Comparison of ENCODE assay signal across 8 mouse cellular contexts in the genomic region with DNA sequence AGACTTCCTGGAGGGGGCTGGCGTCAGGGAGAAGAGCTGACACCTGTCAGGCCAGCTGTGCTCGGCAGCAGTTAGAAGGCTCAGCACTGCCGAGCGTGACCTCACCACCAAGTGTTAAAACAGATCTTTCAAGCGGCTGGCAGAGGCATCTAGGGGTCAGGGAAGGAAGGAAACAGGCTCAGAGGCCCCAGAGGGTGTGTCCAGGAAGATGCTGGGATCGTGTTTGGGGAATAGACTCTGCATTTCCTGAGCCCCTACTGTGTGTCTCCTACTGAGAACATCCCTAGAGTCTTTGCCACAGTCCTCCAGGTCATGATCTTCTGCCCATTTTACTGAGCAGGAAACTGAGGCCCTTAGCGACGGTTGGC. TPM values are rescaled to one million over a fixed set of nuclear protein-coding genes. Genes with fewer than 3 reads are reported as not detected.
DNase-seq lines count a peak whose midpoint lies in the region; ATAC-seq and TF ChIP-seq lines count a peak whose summit lies in the region.

No protein-coding gene starts in this region.

- H3K4me1 ChIP-seq in neural tube, embryonic 11.5 days (ENCODE audit: control insufficient read depth, insufficient read depth, low read length), result peaks cover 23% of the 10 kb centered on the region
- peaks cover 40% of the 10 kb centered on the region for H3K4me1 ChIP-seq in neural tube, embryonic 15.5 days
- H3K4me1 ChIP-seq in heart, adult 2 months (ENCODE audit: control insufficient read depth, insufficient read depth, low read length), result peaks cover 4% of the 10 kb centered on the region

- no peak for TF ChIP-seq CTCF in heart, adult 2 months (IDR thresholded peaks at IDR 0.05)

- no peaks in the 10 kb centered on the region for H3K79me2 ChIP-seq in heart, adult 2 months (replicated peaks; ENCODE audit: control insufficient read depth, insufficient read depth, low read length)

- peak overlapping the region; percentile 4; the same call in 1 of the 2 replicates for H3K4me2 ChIP-seq in neural tube, embryonic 11.5 days (ENCODE audit: low read depth)
- H3K4me2 ChIP-seq in neural tube, embryonic 15.5 days, result no peak overlapping the region

- TF ChIP-seq EP300 in heart, adult 2 months (IDR thresholded peaks at IDR 0.05; ENCODE audit: insufficient read depth, low read depth, low read length), result no peak

- no peaks in the 10 kb centered on the region; the same call in 1 of the 2 replicates for H3K36me3 ChIP-seq in neural tube, embryonic 11.5 days (ENCODE audit: control insufficient read depth, insufficient read depth, low read length)
- H3K36me3 ChIP-seq in neural tube, embryonic 15.5 days, result no peaks in the 10 kb centered on the region
- H3K36me3 ChIP-seq in heart, adult 2 months (ENCODE audit: control insufficient read depth, insufficient read depth, low read length), result no peaks in the 10 kb centered on the region

- intact Hi-C loops in heart, adult 2 months (cut with DNase I), result no loop called here

- no peak overlapping the region for H3K4me3 ChIP-seq in neural tube, embryonic 11.5 days (ENCODE audit: low read depth, low read length)
- no peak overlapping the region for H3K4me3 ChIP-seq in neural tube, embryonic 15.5 days (replicated peaks)
- H3K4me3 ChIP-seq in heart, adult 2 months, result no peak overlapping the region

- TF ChIP-seq POLR2A in heart, adult 2 months (IDR thresholded peaks at IDR 0.05; ENCODE audit: insufficient read depth, low read depth, low read length), result no peak

- H3K9ac ChIP-seq in neural tube, embryonic 11.5 days (ENCODE audit: low read length), result peak overlapping the region; percentile 6; the same call in 1 of the 2 replicates
- no peak overlapping the region for H3K9ac ChIP-seq in neural tube, embryonic 15.5 days (replicated peaks)
- no peak overlapping the region for H3K9ac ChIP-seq in heart, adult 2 months (ENCODE audit: low read depth, low read length)

- ATAC-seq in neural tube, embryonic 11.5 days (ENCODE audit: insufficient read depth, low FRiP score, low TSS enrichment), result no peak
- ATAC-seq in neural tube, embryonic 15.5 days (ENCODE audit: low FRiP score), result no peak

- no peaks in the 10 kb centered on the region for H3K9me3 ChIP-seq in neural tube, embryonic 11.5 days (ENCODE audit: control insufficient read depth, low read length)
- H3K9me3 ChIP-seq in neural tube, embryonic 15.5 days (replicated peaks), result no peaks in the 10 kb centered on the region

- 42% methylated on average over 8 of the region's 8 CpGs for WGBS in neural tube, embryonic 11.5 days
- WGBS in neural tube, embryonic 15.5 days, result 43% methylated on average over 8 of the region's 8 CpGs
- 34% methylated on average over 8 of the region's 8 CpGs for WGBS in heart, adult 2 months

- no peaks in the 10 kb centered on the region for H3K27me3 ChIP-seq in neural tube, embryonic 11.5 days (ENCODE audit: control insufficient read depth, insufficient read depth, low read length)
- H3K27me3 ChIP-seq in neural tube, embryonic 15.5 days (replicated peaks), result 0 out of 2 replicates have a peak, but pooled peaks cover 4% of the 10 kb centered on the region
- no peaks in the 10 kb centered on the region for H3K27me3 ChIP-seq in heart, adult 2 months (ENCODE audit: control insufficient read depth, insufficient read depth, low read length)

- DNase-seq in neural tube, embryonic 11.5 days (ENCODE audit: low spot score), result no peak
- DNase-seq in heart, adult 2 months, result peak; percentile 52 to 71
- DNase-seq in kidney, postnatal 36 days, result peak; percentile 39 to 52
- DNase-seq in spleen, postnatal 14 days (ENCODE audit: low spot score in 2 of 2), result peak; percentile 43 to 51
- no peak for DNase-seq in ovary, postnatal 14 days (ENCODE audit: low spot score)
- no peak for DNase-seq in layer of hippocampus, adult 9-10 months (ENCODE audit: low spot score)
- no peak for DNase-seq in c-Kit-positive CD71-positive TER-119-positive erythroid progenitor cells, embryonic 14.5 days (ENCODE audit: low spot score)

- peak overlapping the region; percentile 27; the same call in 1 of the 2 replicates for H3K27ac ChIP-seq in neural tube, embryonic 11.5 days (ENCODE audit: low read depth, low read length)
- H3K27ac ChIP-seq in neural tube, embryonic 15.5 days (replicated peaks), result no peak overlapping the region
- H3K27ac ChIP-seq in heart, adult 2 months, result peak overlapping the region; percentile 42

RNA-seq across cellular contexts. Expression of gene E2f2, which starts 5.0 kb away (rescaled TPM):
- 7.2 and 7.6 TPM in 2 replicates for polyA plus RNA-seq in neural tube, embryonic 11.5 days (2014; fragmentation: Nextera tagmentation; extraction: Ambion mirVana)
- 2.1 and 4.4 TPM in 2 replicates for polyA plus RNA-seq in neural tube, embryonic 15.5 days (2015; fragmentation: Nextera tagmentation; extraction: Ambion mirVana)
- total RNA-seq in heart, adult 2 months (2021), result 1 to 10 TPM in 1 of 2 experiments, under 1 TPM in 1; 0.65 to 5.3 TPM
- polyA plus RNA-seq in heart, adult 2 months (2012; rRNA removed), result 0.41 and 1.3 TPM in 2 replicates

RNA-seq across cellular contexts. Expression of gene Asap3, which starts 28.9 kb away (rescaled TPM):
- polyA plus RNA-seq in neural tube, embryonic 11.5 days (2014; fragmentation: Nextera tagmentation; extraction: Ambion mirVana), result 6.9 and 7.5 TPM in 2 replicates
- polyA plus RNA-seq in neural tube, embryonic 15.5 days (2015; fragmentation: Nextera tagmentation; extraction: Ambion mirVana), result 6.6 and 6.7 TPM in 2 replicates
- total RNA-seq in heart, adult 2 months (2021), result 10 to 100 TPM in 1 of 2 experiments, 1 to 10 TPM in 1; 7.8 to 10.2 TPM
- polyA plus RNA-seq in heart, adult 2 months (2012; rRNA removed), result 8.6 and 9.4 TPM in 2 replicates

RNA-seq across cellular contexts. Expression of gene Id3, which starts 33.9 kb away (rescaled TPM):
- 440 and 470 TPM in 2 replicates for polyA plus RNA-seq in neural tube, embryonic 11.5 days (2014; fragmentation: Nextera tagmentation; extraction: Ambion mirVana)
- 227 TPM in 2 replicates for polyA plus RNA-seq in neural tube, embryonic 15.5 days (2015; fragmentation: Nextera tagmentation; extraction: Ambion mirVana)
- 10 to 100 TPM; 56.8 to 58.8 TPM for total RNA-seq in heart, adult 2 months (2021)
- 92.1 and 120 TPM in 2 replicates for polyA plus RNA-seq in heart, adult 2 months (2012; rRNA removed)

Comparison
In these comparisons a context has a peak if more than half of its experiments do, and no peak if none do; other contexts are left out.
1. DNase-seq: peak in heart, adult 2 months (2 of 2), kidney, postnatal 36 days (2 of 2) and spleen, postnatal 14 days (2 of 2); none in neural tube, embryonic 11.5 days (single experiment), ovary, postnatal 14 days (single experiment), layer of hippocampus, adult 9-10 months (single experiment) and c-Kit-positive CD71-positive TER-119-positive erythroid progenitor cells, embryonic 14.5 days (single experiment).